Mouse (Mus musculus) neutrophil, adult 5-6 weeks (primary cell): ENCODE measurements around the gene Wdr25. TPM values are rescaled to one million over a fixed set of nuclear protein-coding genes. Genes with fewer than 3 reads are reported as not detected.

ENCODE experiments used
- ATAC-seq: fragments of 151-379, 151-347 bp; 2 replicates; pipeline ENCODE4 v1.8.0; 2017; ENCODE audit warnings: mild to moderate bottlenecking, moderate TSS enrichment; ENCODE audit not compliant: insufficient number of reproducible peaks, poor library complexity, low FRiP score, severe bottlenecking; ENCODE audit errors: extremely low read depth
- total RNA-seq: library from RNA; stranded (forward); fragments of 200-1000 nt; gene quantifications from 2 replicates; pipeline ENCODE4 v1.2.3, GENCODE M21; 2017

Wdr25 gene
- total RNA-seq, 1 experiment from 2014 or later: 3.1 TPM

GRCm38 (mm10) chr12:108888632-108889031 is 4.8 kb upstream of the Wdr25 start:
- no peak for ATAC-seq

GRCm38 (mm10) chr12:108893715-108894431 is 442 bp downstream of the Wdr25 start, which contains the start of gene Wars:
Wars (minus strand) TSS chr12:108894174.
- peak; percentile 96 for ATAC-seq

GRCm38 (mm10) chr12:108894432-108894816 is 993 bp downstream of the Wdr25 start:
- no peak for ATAC-seq

- ATAC-seq: no peak
Measured at GRCm38 (mm10) chr12:108896006-108896405, 2.6 kb downstream of the Wdr25 start.

- no peak for ATAC-seq
Measured at GRCm38 (mm10) chr12:108901346-108901745, 7.9 kb downstream of the Wdr25 start.

GRCm38 (mm10) chr12:108902940-108903339 is 9.5 kb downstream of the Wdr25 start:
- peak; percentile 70 for ATAC-seq

GRCm38 (mm10) chr12:108903600-108904275 is 10.3 kb downstream of the Wdr25 start:
- no peak for ATAC-seq

GRCm38 (mm10) chr12:108904276-108904653 is 10.8 kb downstream of the Wdr25 start:
- ATAC-seq: no peak

GRCm38 (mm10) chr12:108905620-108906302 is 12.3 kb downstream of the Wdr25 start:
- ATAC-seq: no peak

GRCm38 (mm10) chr12:108906398-108906797 is 13.0 kb downstream of the Wdr25 start:
- ATAC-seq: no peak

GRCm38 (mm10) chr12:108909846-108910433 is 16.5 kb downstream of the Wdr25 start:
- ATAC-seq: no peak

- no peak for ATAC-seq
Measured at GRCm38 (mm10) chr12:108912442-108912841, 19.0 kb downstream of the Wdr25 start.

- no peak for ATAC-seq
Measured at GRCm38 (mm10) chr12:108914198-108914597, 20.8 kb downstream of the Wdr25 start.

- ATAC-seq: no peak
Measured at GRCm38 (mm10) chr12:108914709-108915340, 21.4 kb downstream of the Wdr25 start.

- no peak for ATAC-seq
Measured at GRCm38 (mm10) chr12:108915893-108916292, 22.5 kb downstream of the Wdr25 start.

GRCm38 (mm10) chr12:108916447-108917042 is 23.1 kb downstream of the Wdr25 start:
- ATAC-seq: no peak

GRCm38 (mm10) chr12:108917509-108917908 is 24.1 kb downstream of the Wdr25 start:
- ATAC-seq: no peak

GRCm38 (mm10) chr12:108918753-108919152 is 25.3 kb downstream of the Wdr25 start:
- no peak for ATAC-seq
